Mouse (Mus musculus) C2C12 (cell line): ENCODE measurements at regions not wholly inside any gene's neighbourhood (a gene's known extent, or its start where the extent isn't known, plus 50 kb on each side); places are given as distances from the start of the nearest gene placed in this dataset.

Experiments used
- CTCF ChIP-seq: IDR thresholded peaks from one replicate; pipeline ENCODE4 v1.5.1; 2011; ENCODE audit not compliant: control insufficient read depth, insufficient read depth, insufficient read length
- MAX ChIP-seq: IDR thresholded peaks from one replicate; pipeline ENCODE4 v1.6.1; 2011; ENCODE audit warnings: mild to moderate bottlenecking, control low read depth

- TF ChIP-seq CTCF: no peak
- no peak for TF ChIP-seq MAX
Measured at GRCm38 (mm10) chr13:101552451-101552850, 215.6 kb downstream of the Pik3r1 start.
